Mouse (Mus musculus) C2C12 (cell line): ENCODE measurements around the gene Rad51b. TPM values are rescaled to one million over a fixed set of nuclear protein-coding genes. Genes with fewer than 3 reads are reported as not detected.
A peak's percentile ranks its signal among the peaks of the same experiment; 100 is the strongest.

Experiments used
- H3K27me3 ChIP-seq: one replicate; pipeline ENCODE4 v1.6.1; 2011; ENCODE audit not compliant: control insufficient read depth, insufficient read depth, insufficient read length
- H3K36me3 ChIP-seq: one replicate; pipeline ENCODE4 v1.6.1; 2011; ENCODE audit not compliant: control insufficient read depth, insufficient read depth
- H3K4me3 ChIP-seq: one replicate; pipeline ENCODE4 v1.5.1; 2011; ENCODE audit warnings: mild to moderate bottlenecking, control low read depth; ENCODE audit not compliant: poor library complexity, insufficient read depth, severe bottlenecking
- H3K79me2 ChIP-seq: one replicate; pipeline ENCODE4 v1.6.1; 2011; ENCODE audit not compliant: control insufficient read depth, insufficient read depth
- H3K79me3 ChIP-seq: one replicate; pipeline ENCODE4 v1.6.1; 2011; ENCODE audit warnings: low read depth, control low read depth
- H3ac ChIP-seq: one replicate; pipeline ENCODE3; 2011; ENCODE audit warnings: low read depth; ENCODE audit not compliant: control insufficient read depth, insufficient read length
- CEBPB ChIP-seq: IDR thresholded peaks from one replicate; pipeline ENCODE4 v1.6.1; 2011; ENCODE audit warnings: low read depth, mild to moderate bottlenecking, control low read depth, moderate library complexity
- CTCF ChIP-seq: IDR thresholded peaks from one replicate; pipeline ENCODE4 v1.5.1; 2011; ENCODE audit not compliant: control insufficient read depth, insufficient read depth, insufficient read length
- FOSL1 ChIP-seq: IDR thresholded peaks from one replicate; pipeline ENCODE4 v1.8.0; 2011; ENCODE audit warnings: mild to moderate bottlenecking, low read length; ENCODE audit not compliant: poor library complexity, insufficient read depth, severe bottlenecking
- MAX ChIP-seq: IDR thresholded peaks from one replicate; pipeline ENCODE4 v1.6.1; 2011; ENCODE audit warnings: mild to moderate bottlenecking, control low read depth
- MYOD1 ChIP-seq: IDR thresholded peaks from one replicate; pipeline ENCODE4 v1.6.1; 2011; ENCODE audit warnings: low read depth; ENCODE audit not compliant: control insufficient read depth, insufficient read length
- MYOG ChIP-seq: IDR thresholded peaks from one replicate; pipeline ENCODE4 v1.6.1; 2011; ENCODE audit not compliant: control insufficient read depth, insufficient read length; ENCODE audit errors: extremely low read depth
- USF1 ChIP-seq: IDR thresholded peaks from one replicate; pipeline ENCODE4 v1.6.1; 2011; ENCODE audit warnings: low read depth, mild to moderate bottlenecking, control low read depth, moderate library complexity
- long read RNA-seq, 2 experiments: library from polyadenylated mRNA; unstranded; transcript quantifications; one replicate each; pipeline ENCODE4 v2.0.0; 2019 to 2020
- polyA plus RNA-seq: library from polyadenylated mRNA; unstranded; fragments of >200 nt; fragmentation: generic; extraction: Trizol; gene quantifications from one replicate; pipeline ENCODE4 v1.2.1, GENCODE M21; 2012; ENCODE audit warnings: missing spikeins

Gene Rad51b
- 1.3 TPM for polyA plus RNA-seq
- long read RNA-seq, experiment 1, partial matches to known transcripts = 1 of 2 reads
- long read RNA-seq, experiment 1, other reads (novel, unspliced or antisense) = 1 of 2 reads
- long read RNA-seq, experiment 2 = 0 reads

- peaks cover 3% of the 10 kb centered on the region for H3K36me3 ChIP-seq
- H3K4me3 ChIP-seq = peak within 1 kb of the TSS; percentile 67
- TF ChIP-seq MAX (peak; percentile 61), FOSL1 (no peak)
- peaks cover 8% of the 10 kb centered on the region for H3K79me2 ChIP-seq
- H3K79me3 ChIP-seq = no peaks in the 10 kb centered on the region
- peak within 1 kb of the TSS; percentile 52 for H3ac ChIP-seq
- no peaks in the 10 kb centered on the region for H3K27me3 ChIP-seq
These were observed at the start of gene Rad51b for GRCm38 (mm10) chr12:79297121-79297576. Rad51b (plus strand) TSS chr12:79297282.

- no peaks in the 10 kb centered on the region for H3K79me3 ChIP-seq
- H3K79me2 ChIP-seq = no peaks in the 10 kb centered on the region
- no peaks in the 10 kb centered on the region for H3K27me3 ChIP-seq
- H3K36me3 ChIP-seq = peaks cover 39% of the 10 kb centered on the region
- no peak overlapping the region for H3ac ChIP-seq
- no peak overlapping the region for H3K4me3 ChIP-seq
- TF ChIP-seq CTCF (no peak), MAX (no peak), MYOG (no peak), CEBPB (no peak), FOSL1 (no peak), MYOD1 (no peak), USF1 (no peak)
These were observed 49.0 kb upstream of the Rad51b start for GRCm38 (mm10) chr12:79248110-79248509.

- Histone ChIP-seq H3ac (no peak overlapping the region), H3K27me3 (no peaks in the 10 kb centered on the region), H3K36me3 (peaks cover 40% of the 10 kb centered on the region), H3K4me3 (no peak overlapping the region), H3K79me3 (no peaks in the 10 kb centered on the region), H3K79me2 (no peaks in the 10 kb centered on the region)
- TF ChIP-seq CEBPB = no peak
- TF ChIP-seq USF1 = no peak
- TF ChIP-seq FOSL1 = no peak
- no peak for TF ChIP-seq MYOD1
- no peak for TF ChIP-seq CTCF
- TF ChIP-seq MYOG = no peak
- TF ChIP-seq MAX = no peak
These were observed 43.6 kb upstream of the Rad51b start for GRCm38 (mm10) chr12:79253294-79254053.

- no peaks in the 10 kb centered on the region for H3K27me3 ChIP-seq
- H3K79me3 ChIP-seq = no peaks in the 10 kb centered on the region
- TF ChIP-seq CTCF = no peak
- no peak for TF ChIP-seq MYOG
- no peak for TF ChIP-seq FOSL1
- TF ChIP-seq USF1 = no peak
- TF ChIP-seq MAX = no peak
- TF ChIP-seq MYOD1 = no peak
- no peak for TF ChIP-seq CEBPB
- H3K36me3 ChIP-seq = peaks cover 38% of the 10 kb centered on the region
- no peak overlapping the region for H3K4me3 ChIP-seq
- no peak overlapping the region for H3ac ChIP-seq
- H3K79me2 ChIP-seq = no peaks in the 10 kb centered on the region
These were observed 42.1 kb upstream of the Rad51b start for GRCm38 (mm10) chr12:79254975-79255374.

- Histone ChIP-seq H3K79me3 (no peaks in the 10 kb centered on the region), H3K4me3 (no peak overlapping the region), H3K79me2 (no peaks in the 10 kb centered on the region), H3K27me3 (no peaks in the 10 kb centered on the region), H3K36me3 (peaks cover 49% of the 10 kb centered on the region), H3ac (no peak overlapping the region)
- TF ChIP-seq MAX (no peak), MYOD1 (no peak), CEBPB (no peak), CTCF (no peak), MYOG (no peak), FOSL1 (no peak), USF1 (no peak)
These were observed 36.9 kb upstream of the Rad51b start for GRCm38 (mm10) chr12:79260154-79260553.

- Histone ChIP-seq H3K79me2 (no peaks in the 10 kb centered on the region), H3K79me3 (no peaks in the 10 kb centered on the region), H3K4me3 (no peak overlapping the region), H3K27me3 (no peaks in the 10 kb centered on the region), H3K36me3 (peaks cover 55% of the 10 kb centered on the region), H3ac (no peak overlapping the region)
- no peak for TF ChIP-seq MYOD1
- TF ChIP-seq MAX = no peak
- TF ChIP-seq USF1 = no peak
- TF ChIP-seq CTCF = no peak
- TF ChIP-seq FOSL1 = no peak
- no peak for TF ChIP-seq MYOG
- TF ChIP-seq CEBPB = no peak
These were observed 36.0 kb upstream of the Rad51b start for GRCm38 (mm10) chr12:79261035-79261434.
